Mouse (Mus musculus) hematopoietic stem cell, adult 5-6 weeks (primary cell): ENCODE data around the gene Prepl. TPM values are rescaled to one million over a fixed set of nuclear protein-coding genes. Genes with fewer than 3 reads are reported as not detected.

Source experiments
- ATAC-seq, 2 experiments: fragments of 125-278 bp in 1 of 2; replicated peaks in 1 of 2; 2 replicates each; pipeline ENCODE4 v1.8.0; 2016 to 2017; ENCODE audit warnings: inconsistent platforms in 2 of 2, mild to moderate bottlenecking in 2 of 2, moderate number of reproducible peaks in 2 of 2, low read depth in 1 of 2, moderate TSS enrichment in 1 of 2; ENCODE audit not compliant: low FRiP score in 2 of 2, poor library complexity in 2 of 2, severe bottlenecking in 2 of 2, insufficient read depth in 1 of 2, low TSS enrichment in 1 of 2
- total RNA-seq: library from RNA; stranded (forward); fragments of 172-1452, 232-1000 nt; gene quantifications from 2 replicates; pipeline ENCODE4 v1.2.3, GENCODE M21; 2017

Prepl gene
- 30.4 and 34.1 TPM in 2 replicates for total RNA-seq

DNA sequence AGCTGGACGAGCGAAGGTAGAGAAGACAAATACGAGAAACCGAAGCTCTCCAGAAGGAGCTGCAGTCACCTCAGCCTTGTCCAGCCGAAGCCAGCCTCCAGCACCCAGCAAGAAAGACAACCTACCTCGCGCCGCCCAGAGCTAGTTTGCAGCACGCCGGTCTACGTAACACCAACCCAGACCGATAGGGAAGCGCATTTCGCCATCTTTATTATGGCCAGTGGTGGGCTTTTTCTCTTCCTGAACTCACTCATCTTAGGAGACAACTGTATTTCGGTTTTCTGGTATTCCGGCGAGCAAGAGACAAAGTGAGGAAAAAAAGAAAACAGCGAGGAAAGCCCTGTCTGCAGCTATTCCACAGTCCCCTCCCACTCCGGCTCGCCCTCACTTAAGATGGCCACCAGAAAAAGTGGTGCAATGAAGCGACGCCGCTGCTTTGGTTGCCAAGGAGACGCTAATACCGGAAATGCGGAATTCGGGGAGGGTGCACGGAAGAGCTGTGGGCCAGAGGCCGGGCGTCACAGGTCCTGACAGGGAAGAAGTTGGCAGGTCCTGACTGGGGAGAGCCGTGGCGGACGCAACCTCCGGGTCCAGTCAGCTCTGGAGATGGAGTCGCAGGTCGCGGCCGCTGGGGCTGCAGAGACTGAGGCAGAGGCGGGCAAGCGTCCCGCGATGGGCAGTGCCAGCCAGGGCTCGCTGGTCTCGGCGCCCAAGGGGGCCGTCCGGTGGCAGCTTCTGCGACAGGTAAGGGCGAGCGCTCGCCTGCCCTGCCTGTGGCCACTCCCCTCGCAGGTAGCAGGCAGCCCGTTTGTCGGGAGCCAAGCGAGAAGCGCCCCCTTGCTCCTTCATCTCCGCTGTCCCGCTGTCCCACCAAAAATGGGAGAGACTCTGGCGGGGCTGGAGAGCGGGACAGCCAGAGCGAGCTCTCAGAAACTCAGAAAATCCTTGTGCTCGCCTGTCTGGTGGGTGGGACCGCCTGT, at the start of gene Prepl, which contains the start of gene Camkmt:
Prepl (minus strand) TSS at position 122 of the 980 bp plus-strand sequence.
Camkmt (plus strand) TSS at position 433 of the 980 bp plus-strand sequence.
- ATAC-seq: peak; percentile 97 to 98

DNA sequence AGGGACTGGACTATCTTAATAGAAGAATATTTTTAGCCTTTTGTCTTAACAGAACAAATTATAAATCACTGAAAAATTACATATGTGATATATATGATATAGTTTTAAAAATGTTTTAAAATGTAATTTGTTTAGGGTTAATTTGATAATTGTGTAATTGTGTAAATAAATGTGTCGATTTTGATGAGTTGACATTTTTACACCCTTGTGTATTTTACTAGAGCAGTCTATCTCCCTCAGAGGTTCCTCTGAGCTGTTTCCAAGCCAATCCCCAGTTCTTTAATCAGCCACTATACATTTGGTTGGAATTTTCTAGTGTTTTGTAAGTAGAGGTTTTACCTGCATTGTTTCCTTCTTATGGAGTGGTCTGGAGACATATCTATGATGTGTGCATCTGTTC, 48.4 kb upstream of the Prepl start:
- no peak for ATAC-seq

DNA sequence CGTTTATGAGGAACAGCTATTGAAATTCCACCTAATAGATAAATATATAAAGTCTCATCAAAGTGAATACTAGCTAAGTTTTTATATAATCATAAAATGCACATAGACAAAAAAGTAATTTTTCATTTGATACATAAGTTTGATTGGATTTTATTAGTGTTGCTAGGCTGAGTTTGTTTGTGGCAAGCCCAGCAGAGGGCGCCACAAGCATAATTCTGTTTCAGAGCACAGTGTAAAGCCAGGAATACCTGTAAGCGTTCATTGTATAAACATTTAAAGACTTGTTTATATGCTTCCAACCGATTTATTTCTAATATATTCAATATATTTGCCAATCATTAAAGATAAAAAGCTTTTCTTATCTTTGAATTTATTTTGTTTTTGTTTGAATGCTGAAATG, 26.6 kb upstream of the Prepl start:
- peak; percentile 49 to 56; a peak in 1 of 4 replicates for ATAC-seq

- no peak for ATAC-seq
Observed at GRCm38 (mm10) chr17:85113441-85113840, 23.4 kb upstream of the Prepl start.

DNA sequence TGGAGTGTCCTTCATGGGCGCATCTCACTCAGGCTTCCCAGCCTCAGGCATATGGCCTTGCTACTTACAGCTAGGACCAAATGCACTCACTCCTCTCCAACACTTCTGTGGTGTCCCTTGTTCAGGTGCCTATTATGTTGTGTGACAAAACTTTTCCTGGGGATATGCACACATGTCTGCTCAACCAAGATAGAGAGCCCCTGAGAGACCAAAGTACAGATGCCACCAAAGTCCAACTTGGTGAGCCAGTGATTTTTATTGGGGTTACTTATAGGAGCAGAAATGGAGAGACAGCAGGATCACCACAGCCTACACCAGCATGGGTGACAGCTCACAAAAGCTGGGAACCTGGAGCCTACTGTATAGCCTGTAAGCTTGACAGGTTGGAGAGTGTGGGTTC, 20.6 kb upstream of the Prepl start:
- no peak for ATAC-seq

- ATAC-seq: no peak
Observed at GRCm38 (mm10) chr17:85103310-85103709, 13.3 kb upstream of the Prepl start.

DNA sequence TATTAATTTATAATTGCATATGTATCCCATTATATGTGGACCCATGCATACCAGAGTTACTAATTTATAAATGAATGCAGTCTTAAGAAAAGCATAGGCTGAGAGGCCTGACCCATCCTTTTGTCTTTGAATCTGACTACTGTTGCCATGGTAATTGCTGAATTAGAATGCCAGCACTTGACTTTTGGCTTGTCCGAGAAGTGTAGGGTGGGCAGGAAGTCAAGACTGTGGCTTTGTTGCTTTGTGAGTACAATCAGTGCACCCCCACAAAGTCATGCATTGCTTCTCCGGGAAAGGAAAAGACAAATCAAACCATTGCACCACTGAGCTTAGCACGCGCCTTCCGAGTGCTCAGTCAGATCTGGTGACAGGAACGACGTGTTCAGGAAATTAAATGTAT, 11.7 kb upstream of the Prepl start:
- no peak for ATAC-seq

DNA sequence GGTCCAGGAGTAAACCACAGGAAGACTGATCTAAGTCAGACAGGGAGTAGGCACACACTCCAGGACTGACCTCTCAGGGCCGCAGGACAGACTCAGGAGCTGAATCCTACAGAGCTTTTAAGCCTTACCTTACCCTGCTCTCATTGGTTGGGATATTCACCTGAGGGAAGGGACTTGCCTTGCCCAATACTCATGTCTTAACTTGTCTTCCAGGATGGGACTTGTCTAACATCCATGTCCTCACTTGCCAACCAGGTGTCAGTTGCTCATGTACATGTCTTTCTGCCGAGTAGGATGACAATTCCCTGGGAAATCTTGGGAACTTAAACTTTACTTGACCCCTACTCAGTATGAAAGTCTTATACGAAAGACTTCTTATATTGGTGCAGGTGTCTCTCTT, 10.2 kb upstream of the Prepl start:
- no peak for ATAC-seq

- ATAC-seq: no peak
Observed at GRCm38 (mm10) chr17:85098677-85099323, 8.8 kb upstream of the Prepl start.

DNA sequence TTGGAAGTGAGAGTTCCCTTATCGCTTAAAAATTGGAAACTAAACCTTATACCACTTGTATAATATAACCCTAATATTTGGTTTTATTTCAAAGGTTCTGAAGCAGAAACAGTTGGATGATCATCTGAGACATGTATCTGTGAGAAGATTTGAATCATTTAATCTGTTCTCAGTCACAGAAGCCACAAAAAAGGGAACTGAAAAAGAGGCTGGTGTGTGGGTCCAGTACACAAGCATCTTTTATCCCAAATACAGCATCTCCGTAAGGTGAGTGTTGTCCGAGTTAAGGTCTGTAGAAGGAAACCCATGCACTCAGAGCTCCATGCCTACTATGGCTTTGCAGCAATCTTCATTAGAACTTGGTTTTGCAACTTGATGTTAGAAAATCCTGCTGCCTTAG, 6.4 kb upstream of the Prepl start:
- ATAC-seq: no peak

DNA sequence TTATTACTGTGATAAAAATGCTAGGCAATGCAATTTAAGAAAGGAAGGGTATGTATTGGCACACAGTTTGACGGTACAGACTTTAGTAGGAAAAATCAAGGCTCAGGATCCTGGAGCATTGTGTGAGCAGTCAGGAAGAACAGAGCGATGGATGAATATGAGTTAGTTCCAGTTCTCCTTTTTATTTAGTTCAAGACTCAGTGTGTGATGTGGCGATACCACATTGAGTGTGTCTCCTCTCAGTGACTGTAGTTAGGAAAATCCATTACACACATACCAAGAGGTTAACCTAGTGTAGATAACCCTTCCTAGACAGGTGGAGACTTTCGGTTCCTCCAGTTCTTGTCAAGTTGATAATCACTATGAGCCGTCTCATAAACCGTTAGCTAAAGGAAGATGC, 1.7 kb upstream of the Prepl start:
- ATAC-seq: no peak

GRCm38 (mm10) chr17:85089621-85090020, 420 bp downstream of the Prepl start:
- ATAC-seq: no peak

GRCm38 (mm10) chr17:85089011-85089410, 1.0 kb downstream of the Prepl start:
- no peak for ATAC-seq

DNA sequence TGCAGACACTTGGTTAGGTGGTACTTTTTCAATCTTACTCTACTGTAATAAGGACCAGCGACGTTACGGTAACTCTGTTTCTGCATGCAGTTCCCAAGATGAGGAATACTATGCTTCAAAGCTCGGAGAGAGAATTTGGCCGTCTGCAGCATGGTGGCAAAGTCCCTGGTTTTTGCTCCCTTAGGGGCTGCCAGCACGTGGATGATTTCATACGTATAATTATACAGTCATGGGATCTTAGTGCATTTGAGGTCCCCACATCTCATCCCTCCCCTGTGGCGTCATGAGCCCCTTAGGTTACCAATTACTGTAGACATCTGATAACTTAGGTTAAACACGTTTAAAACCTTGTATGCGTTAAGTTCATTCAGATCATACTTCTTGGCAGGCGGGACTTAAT, 1.6 kb downstream of the Prepl start:
- no peak for ATAC-seq

- no peak for ATAC-seq
Observed at GRCm38 (mm10) chr17:85087591-85087990, 2.5 kb downstream of the Prepl start.

GRCm38 (mm10) chr17:85086501-85086900, 3.5 kb downstream of the Prepl start:
- no peak for ATAC-seq

DNA sequence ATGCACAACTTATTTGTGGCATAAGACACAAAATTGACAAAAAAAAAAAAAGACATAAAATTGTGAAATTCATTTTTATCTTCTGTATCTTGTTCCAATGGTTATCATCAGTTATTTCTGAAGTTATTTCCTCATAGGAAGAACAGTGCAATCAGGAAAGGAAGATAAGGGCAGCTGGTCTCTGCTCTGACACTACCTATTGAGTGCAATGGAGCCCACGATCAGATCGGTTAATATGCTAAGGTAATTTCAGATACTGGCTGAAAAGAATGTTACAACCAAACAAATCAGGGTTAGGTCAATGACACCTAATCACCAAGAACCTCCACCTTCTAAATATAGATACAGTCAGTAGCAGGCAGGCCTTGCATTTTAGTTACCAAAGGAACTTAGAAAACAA, 4.7 kb downstream of the Prepl start:
- ATAC-seq: no peak

DNA sequence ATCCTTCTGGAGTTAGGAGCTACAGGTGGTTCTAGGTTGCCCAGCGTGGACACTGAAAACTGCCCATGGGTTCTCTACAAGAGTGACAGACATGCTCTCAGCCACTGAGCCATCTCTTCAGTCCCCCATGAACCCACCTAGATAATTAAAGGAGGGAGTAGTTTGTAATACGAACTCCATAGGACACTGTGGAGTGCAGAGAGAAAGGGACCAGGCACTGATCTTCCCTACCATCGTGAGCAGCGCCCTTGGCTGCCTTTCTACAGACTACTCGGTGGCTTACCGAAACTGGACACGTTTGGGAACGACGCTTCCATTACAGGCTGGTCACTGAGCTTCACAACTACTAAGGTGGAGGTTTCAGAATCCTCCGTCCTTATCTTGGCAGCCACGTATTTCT, 9.3 kb downstream of the Prepl start:
- ATAC-seq: no peak
